Mouse (Mus musculus) heart, embryonic 11.5 days (tissue): ENCODE measurements around the gene Hpse. TPM values are rescaled to one million over a fixed set of nuclear protein-coding genes. Genes with fewer than 3 reads are reported as not detected.

Experiments
- ATAC-seq: fragments of 200-750 bp; cut with Nextera tagmentation; replicated peaks from 2 replicates; pipeline ENCODE4 v1.8.0; 2017; ENCODE audit warnings: moderate library complexity; ENCODE audit not compliant: insufficient number of reproducible peaks, low FRiP score, low TSS enrichment
- H3K27ac ChIP-seq: fragments of 300-500 bp; sonication (generic); 2 replicates; pipeline ENCODE4 v1.5.1; 2014; ENCODE audit warnings: mild to moderate bottlenecking, low read depth, low read length
- H3K27me3 ChIP-seq: fragments of 300-500 bp; sonication (generic); 2 replicates; pipeline ENCODE4 v1.6.1; 2014; ENCODE audit warnings: mild to moderate bottlenecking, low read length, mixed read lengths; ENCODE audit not compliant: control insufficient read depth, insufficient read depth
- H3K36me3 ChIP-seq: fragments of 300-500 bp; sonication (generic); 2 replicates; pipeline ENCODE4 v1.6.1; 2014; ENCODE audit warnings: mild to moderate bottlenecking, low read length, moderate library complexity, mixed read lengths; ENCODE audit not compliant: control insufficient read depth, insufficient read depth
- H3K4me1 ChIP-seq: fragments of 300-500 bp; sonication (generic); 2 replicates; pipeline ENCODE4 v1.6.1; 2014; ENCODE audit warnings: low read length; ENCODE audit not compliant: control insufficient read depth, insufficient read depth
- H3K4me2 ChIP-seq: fragments of 300-500 bp; sonication (generic); 2 replicates; pipeline ENCODE4 v1.6.1; 2014; ENCODE audit warnings: mild to moderate bottlenecking, moderate library complexity
- H3K4me3 ChIP-seq: fragments of 300-500 bp; sonication (generic); 2 replicates; pipeline ENCODE4 v1.5.1; 2014; ENCODE audit warnings: low read depth, low read length
- H3K9ac ChIP-seq: fragments of 300-500 bp; sonication (generic); 2 replicates; pipeline ENCODE4 v1.6.1; 2014; ENCODE audit warnings: mild to moderate bottlenecking, low read depth, low read length, moderate library complexity
- H3K9me3 ChIP-seq: fragments of 300-500 bp; sonication (generic); replicated peaks from 2 replicates; pipeline ENCODE4 v1.6.1; 2016; ENCODE audit warnings: low read length; ENCODE audit not compliant: control insufficient read depth
- WGBS: fragments of 180-500 bp; shearing (Covaris S2); extraction: QIAGEN DNeasy Blood & Tissue Kit; methylation state at CpG from one replicate; pipeline ENCODE4 v1.1.7; 2014; ENCODE audit not compliant: insufficient replicate concordance; 5-methylcytosine and 5-hydroxymethylcytosine counted together
- polyA plus RNA-seq: library from polyadenylated mRNA; unstranded; fragments of >200 nt; fragmentation: Nextera tagmentation; extraction: Ambion mirVana; gene quantifications from 2 replicates; pipeline ENCODE4 v1.2.1, GENCODE M21; 2014

Gene Hpse
- polyA plus RNA-seq, 1 experiment from 2014 or later, result 1.1 TPM

DNA sequence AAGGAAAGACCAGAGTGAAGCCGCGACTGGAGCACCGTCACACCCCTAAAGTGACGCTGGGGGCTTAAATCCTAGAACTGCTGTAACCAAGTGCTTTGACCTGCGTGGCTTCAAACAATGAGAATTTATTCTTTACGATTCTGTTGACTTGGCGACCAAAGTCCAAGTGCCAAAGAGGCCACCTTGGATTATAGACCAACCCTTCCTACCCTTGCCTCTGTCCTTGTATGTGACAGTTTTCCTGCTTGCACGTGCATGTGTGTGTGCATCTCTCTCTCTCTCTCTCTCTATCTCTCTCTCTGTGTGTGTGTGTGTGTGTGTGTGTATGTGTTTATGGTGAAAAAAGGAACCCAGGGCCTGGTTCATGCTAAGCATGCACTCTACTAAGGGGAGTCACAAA, 19.3 kb upstream of the Hpse start:
- Histone ChIP-seq H3K36me3 (no peaks in the 10 kb centered on the region), H3K27ac (no peak overlapping the region), H3K27me3 (no peaks in the 10 kb centered on the region), H3K9ac (no peak overlapping the region), H3K4me2 (no peak overlapping the region), H3K4me1 (no peaks in the 10 kb centered on the region), H3K4me3 (no peak overlapping the region), H3K9me3 (peaks cover 3% of the 10 kb centered on the region)
- ATAC-seq, result no peak
- WGBS, result 91% methylated on average over 8 of the region's 8 CpGs

- no peak overlapping the region for H3K9ac ChIP-seq
- no peak overlapping the region for H3K27ac ChIP-seq
- no peaks in the 10 kb centered on the region for H3K36me3 ChIP-seq
- peaks cover 3% of the 10 kb centered on the region for H3K9me3 ChIP-seq
- no peaks in the 10 kb centered on the region for H3K4me1 ChIP-seq
- no peak for ATAC-seq
- no peaks in the 10 kb centered on the region for H3K27me3 ChIP-seq
- H3K4me2 ChIP-seq, result no peak overlapping the region
- H3K4me3 ChIP-seq, result no peak overlapping the region
- WGBS, result 61% methylated on average over 8 of the region's 8 CpGs
These were observed 17.4 kb upstream of the Hpse start for GRCm38 (mm10) chr5:100736919-100737318.

DNA sequence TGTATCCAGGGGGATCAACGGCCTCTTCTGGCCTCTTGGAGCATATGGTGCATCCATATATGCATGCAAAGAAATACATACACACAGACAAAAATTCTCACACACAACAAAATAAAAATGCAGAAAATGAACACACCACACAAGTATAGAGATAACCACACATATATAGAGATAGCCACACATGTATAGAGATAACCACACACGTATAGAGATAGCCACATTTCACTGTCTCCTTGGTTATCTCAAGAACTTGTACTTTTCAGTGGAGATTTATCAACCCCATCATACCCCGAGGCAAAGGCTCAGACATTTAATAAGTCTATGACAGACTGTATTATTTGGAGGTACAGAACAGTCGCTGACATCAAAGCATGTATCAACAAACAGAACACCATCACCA, 15.0 kb upstream of the Hpse start:
- Histone ChIP-seq H3K27ac (no peak overlapping the region), H3K9me3 (peaks cover 1% of the 10 kb centered on the region), H3K4me3 (no peak overlapping the region), H3K36me3 (no peaks in the 10 kb centered on the region), H3K9ac (no peak overlapping the region), H3K4me1 (no peaks in the 10 kb centered on the region), H3K27me3 (no peaks in the 10 kb centered on the region), H3K4me2 (no peak overlapping the region)
- ATAC-seq, result no peak
- WGBS, result 64% methylated on average over 4 of the region's 4 CpGs

DNA sequence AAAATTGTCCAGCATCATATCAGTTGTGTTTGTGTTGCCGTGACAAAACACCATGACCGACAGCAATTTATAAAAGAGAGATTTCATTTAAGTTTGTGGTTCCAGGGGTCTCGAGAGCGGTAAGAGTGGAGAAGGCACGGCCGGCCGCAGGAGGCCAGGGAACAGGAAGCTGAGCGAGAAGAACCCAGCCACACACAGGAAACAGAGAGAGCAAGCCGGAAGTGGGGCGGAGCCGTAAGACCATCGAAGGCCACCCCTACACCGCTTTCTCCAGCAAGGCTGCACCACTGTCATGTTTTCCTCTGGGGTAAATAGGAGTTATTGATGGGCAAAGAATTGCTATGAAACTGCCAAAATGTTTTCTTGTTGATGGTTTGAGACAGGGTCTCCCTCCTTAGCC, 9.2 kb upstream of the Hpse start:
- H3K9ac ChIP-seq, result no peak overlapping the region
- no peaks in the 10 kb centered on the region for H3K36me3 ChIP-seq
- no peak overlapping the region for H3K4me3 ChIP-seq
- peaks cover 3% of the 10 kb centered on the region for H3K9me3 ChIP-seq
- H3K4me1 ChIP-seq, result no peaks in the 10 kb centered on the region
- H3K4me2 ChIP-seq, result no peak overlapping the region
- no peak overlapping the region for H3K27ac ChIP-seq
- 76% methylated on average over 13 of the region's 13 CpGs for WGBS
- no peak for ATAC-seq
- no peaks in the 10 kb centered on the region for H3K27me3 ChIP-seq

GRCm38 (mm10) chr5:100726001-100726400, 6.5 kb upstream of the Hpse start:
- 69% methylated on average over 4 of the region's 4 CpGs for WGBS
- peaks cover 3% of the 10 kb centered on the region for H3K9me3 ChIP-seq
- H3K4me3 ChIP-seq, result no peak overlapping the region
- no peak overlapping the region for H3K9ac ChIP-seq
- no peak overlapping the region for H3K4me2 ChIP-seq
- no peak overlapping the region for H3K27ac ChIP-seq
- ATAC-seq, result no peak
- no peaks in the 10 kb centered on the region for H3K4me1 ChIP-seq
- H3K36me3 ChIP-seq, result no peaks in the 10 kb centered on the region
- H3K27me3 ChIP-seq, result peaks cover 2% of the 10 kb centered on the region; the same call in 1 of the 2 replicates

DNA sequence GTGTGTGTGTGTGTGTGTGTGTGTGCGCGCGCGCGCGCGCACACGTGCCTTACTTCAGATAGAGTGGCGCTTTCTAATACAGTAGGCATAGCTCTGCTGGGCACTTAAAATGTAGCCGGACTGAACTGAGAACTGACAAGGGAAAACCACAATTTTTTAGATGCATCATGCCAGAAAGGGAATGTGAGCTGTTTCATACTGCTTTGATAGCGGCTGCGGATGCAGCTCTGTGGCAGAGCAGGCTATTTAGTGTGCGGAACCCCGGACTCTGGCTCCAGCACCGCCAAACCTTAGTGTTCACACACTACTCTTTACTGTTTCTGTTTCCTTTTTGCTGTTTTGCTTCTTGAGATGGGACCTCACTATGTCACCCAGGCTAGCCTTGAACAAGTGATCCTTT, 2.8 kb downstream of the Hpse start:
- Histone ChIP-seq H3K4me3 (no peak overlapping the region), H3K4me1 (no peaks in the 10 kb centered on the region), H3K9me3 (no peaks in the 10 kb centered on the region), H3K36me3 (no peaks in the 10 kb centered on the region), H3K4me2 (no peak overlapping the region), H3K27ac (no peak overlapping the region), H3K9ac (no peak overlapping the region), H3K27me3 (peaks cover 23% of the 10 kb centered on the region)
- WGBS, result 92% methylated on average over 15 of the region's 15 CpGs
- no peak for ATAC-seq

GRCm38 (mm10) chr5:100711219-100711618, 8.3 kb downstream of the Hpse start:
- H3K9me3 ChIP-seq, result no peaks in the 10 kb centered on the region
- H3K36me3 ChIP-seq, result no peaks in the 10 kb centered on the region
- no peak overlapping the region for H3K9ac ChIP-seq
- H3K4me1 ChIP-seq, result no peaks in the 10 kb centered on the region
- no peak overlapping the region for H3K4me2 ChIP-seq
- ATAC-seq, result no peak
- no peaks in the 10 kb centered on the region for H3K27me3 ChIP-seq
- no peak overlapping the region for H3K27ac ChIP-seq
- WGBS, result 61% methylated on average over 6 of the region's 6 CpGs
- H3K4me3 ChIP-seq, result no peak overlapping the region

GRCm38 (mm10) chr5:100710012-100710411, 9.5 kb downstream of the Hpse start:
- WGBS, result 45% methylated on average over 2 of the region's 2 CpGs
- no peaks in the 10 kb centered on the region for H3K9me3 ChIP-seq
- no peaks in the 10 kb centered on the region for H3K36me3 ChIP-seq
- no peak overlapping the region for H3K27ac ChIP-seq
- H3K27me3 ChIP-seq, result no peaks in the 10 kb centered on the region
- no peak overlapping the region for H3K9ac ChIP-seq
- H3K4me2 ChIP-seq, result no peak overlapping the region
- H3K4me3 ChIP-seq, result no peak overlapping the region
- no peak for ATAC-seq
- H3K4me1 ChIP-seq, result no peaks in the 10 kb centered on the region

- Histone ChIP-seq H3K4me1 (no peaks in the 10 kb centered on the region), H3K9me3 (no peaks in the 10 kb centered on the region), H3K27me3 (no peaks in the 10 kb centered on the region), H3K27ac (no peak overlapping the region), H3K4me3 (no peak overlapping the region), H3K4me2 (no peak overlapping the region), H3K36me3 (no peaks in the 10 kb centered on the region), H3K9ac (no peak overlapping the region)
- WGBS, result 83% methylated on average over 6 of the region's 6 CpGs
- no peak for ATAC-seq
These were observed 10.5 kb downstream of the Hpse start for GRCm38 (mm10) chr5:100709035-100709434.
